Mouse (Mus musculus) spleen, adult 10 weeks (tissue): ENCODE results near the gene Plekha7. TPM values are rescaled to one million over a fixed set of nuclear protein-coding genes. Genes with fewer than 3 reads are reported as not detected.

Source experiments
- polyA plus RNA-seq: library from polyadenylated mRNA; stranded (reverse); fragments of 350-450 nt; fragmentation: Illumina TruSeq; extraction: RNeasy Lipid Tissue Mini Kit (QIAGEN cat#74804); gene quantifications from one replicate; pipeline ENCODE4 v1.2.3, GENCODE M21; 2015; ENCODE audit warnings: low replicate concordance; ENCODE audit not compliant: insufficient read depth

The Plekha7 gene
- 2.6 TPM for polyA plus RNA-seq

GRCm38 (mm10) chr7:116307871-116308631 is at the start of gene Plekha7:
Gene Plekha7, minus strand, starts transcription at chr7:116308376.

GRCm38 (mm10) chr7:116333713-116334668 is 25.8 kb upstream of the Plekha7 start, which contains the start of gene Rps13:
Gene Rps13, minus strand, starts transcription at chr7:116334195.

GRCm38 (mm10) chr7:116084366-116084765 is 223.8 kb downstream of the Plekha7 start, which contains the start of gene Gm4353:
Gene Gm4353, minus strand, starts transcription at chr7:116084635.

Other genes with a start within 250 kb of the Plekha7 start
- gene Gm4353, start 223.7 kb downstream of the Plekha7 start, polyA plus RNA-seq: 0.37 TPM
- 2,255 TPM for gene Rps13, start 25.8 kb upstream of the Plekha7 start, polyA plus RNA-seq
- gene Pik3c2a, start 135.1 kb upstream of the Plekha7 start, polyA plus RNA-seq: 39.1 TPM
- gene Nucb2, start 196.0 kb upstream of the Plekha7 start, polyA plus RNA-seq: 50.2 TPM